Mouse (Mus musculus) hindbrain, embryonic 15.5 days (tissue): ENCODE results near the gene Lrch1. TPM values are rescaled to one million over a fixed set of nuclear protein-coding genes. Genes with fewer than 3 reads are reported as not detected.

ENCODE experiments used
- ATAC-seq: fragments of 200-750 bp; cut with Nextera tagmentation; 2 replicates; pipeline ENCODE4 v1.8.0; 2017; ENCODE audit warnings: low read depth, moderate number of reproducible peaks, moderate TSS enrichment; ENCODE audit not compliant: low FRiP score
- H3K27ac ChIP-seq: fragments of 300-500 bp; sonication (generic); replicated peaks from 2 replicates; pipeline ENCODE4 v1.5.1; 2015; ENCODE audit warnings: mild to moderate bottlenecking, inconsistent platforms
- H3K27me3 ChIP-seq: fragments of 300-500 bp; sonication (generic); 2 replicates; pipeline ENCODE4 v1.6.1; 2015; ENCODE audit warnings: control low read depth, inconsistent platforms
- H3K36me3 ChIP-seq: fragments of 300-500 bp; sonication (generic); 2 replicates; pipeline ENCODE4 v1.6.1; 2015; ENCODE audit warnings: control low read depth, inconsistent platforms
- H3K4me1 ChIP-seq: fragments of 300-500 bp; sonication (generic); replicated peaks from 2 replicates; pipeline ENCODE4 v1.6.1; 2015; ENCODE audit warnings: control low read depth, inconsistent platforms
- H3K4me2 ChIP-seq: fragments of 300-500 bp; sonication (generic); 2 replicates; pipeline ENCODE4 v1.6.1; 2015; ENCODE audit warnings: moderate library complexity, mild to moderate bottlenecking, inconsistent platforms
- H3K4me3 ChIP-seq: fragments of 300-500 bp; sonication (generic); 2 replicates; pipeline ENCODE4 v1.5.1; 2015; ENCODE audit warnings: mild to moderate bottlenecking, inconsistent platforms
- H3K9ac ChIP-seq: fragments of 300-500 bp; sonication (generic); 2 replicates; pipeline ENCODE4 v1.6.1; 2015; ENCODE audit warnings: inconsistent platforms
- H3K9me3 ChIP-seq: fragments of 300-500 bp; sonication (generic); 2 replicates; pipeline ENCODE4 v1.6.1; 2016; ENCODE audit warnings: control low read depth, inconsistent platforms
- WGBS: fragments of 180-500 bp; shearing (Covaris S2); methylation state at CpG from one replicate; pipeline ENCODE4 v1.1.7; 2015; 5-methylcytosine and 5-hydroxymethylcytosine counted together
- polyA plus RNA-seq: library from polyadenylated mRNA; unstranded; fragments of >200 nt; fragmentation: Nextera tagmentation; extraction: Ambion mirVana; gene quantifications from 2 replicates; pipeline ENCODE4 v1.2.1, GENCODE M21; 2015

Lrch1 gene
- polyA plus RNA-seq, result 17.4 and 20.2 TPM in 2 replicates

DNA sequence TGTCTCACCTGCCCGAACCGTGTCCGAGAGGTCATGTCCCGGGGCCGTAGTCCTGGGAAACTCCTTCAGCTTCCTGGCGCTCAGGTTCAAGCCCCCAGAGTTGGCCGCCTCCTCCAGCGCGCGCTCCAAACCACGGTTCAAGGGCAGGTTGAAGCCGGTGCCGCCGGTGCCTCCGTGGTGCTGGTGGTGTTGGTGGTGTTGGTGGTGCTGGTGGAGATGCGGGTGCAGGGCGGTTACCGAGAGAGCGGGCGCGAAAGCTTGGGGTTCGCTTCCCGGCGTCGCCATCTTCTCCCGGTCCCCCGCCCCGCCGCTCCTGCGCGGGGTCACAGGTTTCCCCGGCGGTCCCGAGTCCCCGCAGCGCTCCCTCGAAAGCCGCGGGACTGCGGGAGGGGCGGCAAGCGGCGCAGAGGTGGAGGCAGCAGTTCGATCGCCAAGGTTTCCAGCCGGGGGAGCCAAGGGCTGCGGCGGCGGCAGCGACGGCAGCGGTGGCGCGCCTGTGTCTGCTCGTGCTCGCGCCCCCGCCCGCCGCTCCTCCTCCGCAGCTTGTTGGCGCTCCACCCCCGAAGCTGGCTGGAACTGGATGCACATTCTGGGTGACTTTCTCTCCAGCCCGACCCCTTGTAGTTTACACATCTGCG, at the start of gene Lrch1:
TSS of gene Lrch1 (minus strand) at position 501 of the 638 bp plus-strand sequence.
- Histone ChIP-seq H3K27ac (peak within 1 kb of the TSS; percentile 96), H3K36me3 (no peaks in the 10 kb centered on the region), H3K9me3 (no peaks in the 10 kb centered on the region), H3K4me3 (peak within 1 kb of the TSS; percentile 92), H3K9ac (peak within 1 kb of the TSS; percentile 94), H3K4me2 (peak within 1 kb of the TSS; percentile 75), H3K27me3 (no peaks in the 10 kb centered on the region), H3K4me1 (peaks cover 29% of the 10 kb centered on the region)
- peak; percentile 80 for ATAC-seq
- WGBS, result under 1% methylated on average over 64 of the region's 65 CpGs

- no peaks in the 10 kb centered on the region for H3K9me3 ChIP-seq
- H3K4me2 ChIP-seq, result no peak overlapping the region
- no peaks in the 10 kb centered on the region for H3K4me1 ChIP-seq
- ATAC-seq, result no peak
- 88% methylated on average over 2 of the region's 2 CpGs for WGBS
- H3K36me3 ChIP-seq, result no peaks in the 10 kb centered on the region
- no peaks in the 10 kb centered on the region for H3K27me3 ChIP-seq
- H3K9ac ChIP-seq, result no peak overlapping the region
- no peak overlapping the region for H3K27ac ChIP-seq
- H3K4me3 ChIP-seq, result no peak overlapping the region
Observed at GRCm38 (mm10) chr14:74997041-74997440, 49.4 kb upstream of the Lrch1 start.

DNA sequence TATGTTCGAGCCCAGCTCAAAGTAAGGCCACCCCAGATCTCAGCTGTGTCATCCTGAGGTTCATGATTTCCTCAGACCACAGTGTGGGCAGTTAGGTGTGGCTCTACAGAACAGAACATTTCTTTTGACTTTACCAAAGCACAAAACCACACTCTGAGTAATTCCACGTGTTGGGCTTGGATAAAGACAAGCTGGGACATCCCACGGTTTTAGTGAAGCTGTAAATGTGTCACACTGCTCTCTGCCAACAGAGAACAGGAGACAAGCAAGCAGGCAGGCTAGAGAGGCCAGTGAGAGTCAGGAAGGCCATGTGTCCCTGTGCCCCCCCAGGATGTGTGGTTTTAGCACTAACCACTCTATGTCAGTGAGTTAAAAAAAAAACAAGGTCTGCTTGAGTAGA, 48.9 kb upstream of the Lrch1 start:
- no peak overlapping the region for H3K27ac ChIP-seq
- no peaks in the 10 kb centered on the region for H3K4me1 ChIP-seq
- 63% methylated on average over 3 of the region's 3 CpGs for WGBS
- H3K4me2 ChIP-seq, result no peak overlapping the region
- no peak for ATAC-seq
- H3K9me3 ChIP-seq, result no peaks in the 10 kb centered on the region
- H3K4me3 ChIP-seq, result no peak overlapping the region
- H3K27me3 ChIP-seq, result no peaks in the 10 kb centered on the region
- H3K36me3 ChIP-seq, result no peaks in the 10 kb centered on the region
- H3K9ac ChIP-seq, result no peak overlapping the region

DNA sequence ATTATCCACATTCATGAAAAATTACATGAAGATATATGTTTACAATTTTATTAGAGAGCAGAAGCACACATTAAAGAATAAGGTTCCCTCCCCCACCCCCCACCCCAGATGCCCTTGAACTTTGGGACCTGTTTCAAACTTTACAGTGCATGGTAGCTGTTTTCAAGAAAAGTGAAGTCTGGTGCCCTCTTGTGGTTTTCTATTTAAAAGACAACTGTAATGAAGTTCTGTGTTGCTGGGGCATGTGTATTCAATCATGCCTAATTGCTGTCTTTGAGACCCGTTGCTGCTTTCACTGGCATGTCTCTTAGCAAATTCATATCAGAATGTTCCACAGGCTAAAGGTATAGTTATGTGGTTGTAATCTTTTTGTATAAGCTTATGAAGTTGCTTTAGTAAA, 42.8 kb upstream of the Lrch1 start:
- Histone ChIP-seq H3K4me1 (no peaks in the 10 kb centered on the region), H3K27me3 (no peaks in the 10 kb centered on the region), H3K4me3 (no peak overlapping the region), H3K27ac (no peak overlapping the region), H3K9me3 (no peaks in the 10 kb centered on the region), H3K36me3 (no peaks in the 10 kb centered on the region), H3K9ac (no peak overlapping the region), H3K4me2 (no peak overlapping the region)
- no peak for ATAC-seq
- WGBS, result 3% methylated on average over 1 of the region's 1 CpGs

- Histone ChIP-seq H3K27ac (no peak overlapping the region), H3K27me3 (no peaks in the 10 kb centered on the region), H3K9me3 (no peaks in the 10 kb centered on the region), H3K9ac (no peak overlapping the region), H3K4me1 (no peaks in the 10 kb centered on the region), H3K4me2 (no peak overlapping the region), H3K4me3 (no peak overlapping the region), H3K36me3 (no peaks in the 10 kb centered on the region)
- WGBS, result 89% methylated on average over 4 of the region's 4 CpGs
- ATAC-seq, result no peak
Observed at GRCm38 (mm10) chr14:74989909-74990308, 42.2 kb upstream of the Lrch1 start.

DNA sequence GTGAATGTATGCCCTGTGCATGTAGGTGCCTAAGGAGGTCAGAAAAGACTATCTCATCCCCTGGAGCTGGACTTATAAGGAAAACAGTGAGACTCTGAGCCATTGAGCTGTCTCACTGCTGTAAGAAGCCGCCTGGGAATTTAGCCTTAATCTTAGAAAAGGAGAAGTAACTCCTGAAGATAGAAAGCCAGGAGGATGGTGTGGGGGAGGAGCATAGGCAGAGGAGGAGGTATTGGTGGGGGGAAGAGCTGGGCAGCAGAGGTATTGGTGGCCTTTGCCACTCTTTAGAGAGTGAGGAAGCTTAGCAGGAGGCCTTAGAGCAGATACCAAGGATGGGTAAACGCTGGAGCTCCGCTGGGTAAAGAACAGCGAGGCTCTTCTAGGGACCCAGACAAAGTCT, 41.6 kb upstream of the Lrch1 start:
- WGBS, result 46% methylated on average over 4 of the region's 4 CpGs
- ATAC-seq, result no peak
- H3K4me2 ChIP-seq, result no peak overlapping the region
- no peaks in the 10 kb centered on the region for H3K27me3 ChIP-seq
- H3K4me1 ChIP-seq, result no peaks in the 10 kb centered on the region
- H3K36me3 ChIP-seq, result no peaks in the 10 kb centered on the region
- H3K9ac ChIP-seq, result no peak overlapping the region
- H3K27ac ChIP-seq, result no peak overlapping the region
- H3K9me3 ChIP-seq, result no peaks in the 10 kb centered on the region
- H3K4me3 ChIP-seq, result no peak overlapping the region

DNA sequence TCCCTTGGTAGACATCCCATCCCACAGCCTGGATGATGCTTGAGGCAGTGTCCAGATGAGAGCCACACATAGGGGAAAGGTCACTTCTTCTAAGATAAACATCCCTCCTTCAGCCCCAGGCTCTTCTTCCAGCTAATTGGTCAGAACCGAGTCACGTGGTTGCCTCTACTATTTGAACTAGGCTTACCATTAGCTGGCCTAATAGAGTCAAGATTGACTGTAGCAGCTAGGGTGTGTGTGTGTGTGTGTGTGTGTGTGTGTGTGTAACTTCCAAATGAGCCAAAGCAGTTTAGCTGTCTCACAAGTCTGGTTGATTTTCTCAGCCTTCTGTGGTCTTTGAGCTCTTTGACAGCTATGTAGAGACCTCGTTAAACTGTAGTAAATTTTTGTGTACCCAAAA, 38.9 kb upstream of the Lrch1 start:
- no peak overlapping the region for H3K4me3 ChIP-seq
- no peaks in the 10 kb centered on the region for H3K4me1 ChIP-seq
- 78% methylated on average over 3 of the region's 3 CpGs for WGBS
- no peak overlapping the region for H3K27ac ChIP-seq
- H3K9me3 ChIP-seq, result no peaks in the 10 kb centered on the region
- ATAC-seq, result no peak
- no peaks in the 10 kb centered on the region for H3K27me3 ChIP-seq
- H3K36me3 ChIP-seq, result no peaks in the 10 kb centered on the region
- H3K4me2 ChIP-seq, result no peak overlapping the region
- H3K9ac ChIP-seq, result no peak overlapping the region

DNA sequence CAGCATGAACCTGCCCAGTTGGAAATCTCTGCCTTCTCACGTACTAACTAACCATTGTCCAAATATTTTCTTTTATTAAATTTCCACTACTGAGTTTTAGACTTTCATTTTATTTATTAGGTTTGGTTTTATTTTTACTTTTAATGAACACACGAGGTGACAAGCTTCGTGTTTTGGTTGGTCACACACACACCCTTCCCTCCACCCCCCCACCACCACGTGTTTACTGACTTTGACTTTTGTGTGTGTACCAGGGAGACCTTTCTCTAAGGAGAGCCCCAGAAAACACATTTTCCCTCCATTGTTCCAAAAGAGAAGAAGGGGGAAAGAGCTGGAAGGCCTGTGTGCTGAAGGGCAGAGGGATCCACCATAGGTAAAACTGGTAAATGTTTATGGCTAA, 38.0 kb upstream of the Lrch1 start:
- no peak for ATAC-seq
- no peak overlapping the region for H3K4me3 ChIP-seq
- 56% methylated on average over 4 of the region's 4 CpGs for WGBS

GRCm38 (mm10) chr14:74984817-74985391, 37.2 kb upstream of the Lrch1 start:
- no peaks in the 10 kb centered on the region for H3K9me3 ChIP-seq
- no peaks in the 10 kb centered on the region for H3K36me3 ChIP-seq
- H3K4me3 ChIP-seq, result no peak overlapping the region
- no peaks in the 10 kb centered on the region for H3K4me1 ChIP-seq
- no peak overlapping the region for H3K27ac ChIP-seq
- no peaks in the 10 kb centered on the region for H3K27me3 ChIP-seq
- H3K4me2 ChIP-seq, result no peak overlapping the region
- H3K9ac ChIP-seq, result no peak overlapping the region
- ATAC-seq, result no peak
- 79% methylated on average over 7 of the region's 7 CpGs for WGBS

More for the DNA sequence above, 38.0 kb upstream of the Lrch1 start:
- Histone ChIP-seq H3K9ac (no peak overlapping the region), H3K4me1 (no peaks in the 10 kb centered on the region), H3K9me3 (no peaks in the 10 kb centered on the region), H3K4me2 (no peak overlapping the region), H3K27ac (no peak overlapping the region), H3K36me3 (no peaks in the 10 kb centered on the region), H3K27me3 (no peaks in the 10 kb centered on the region)

DNA sequence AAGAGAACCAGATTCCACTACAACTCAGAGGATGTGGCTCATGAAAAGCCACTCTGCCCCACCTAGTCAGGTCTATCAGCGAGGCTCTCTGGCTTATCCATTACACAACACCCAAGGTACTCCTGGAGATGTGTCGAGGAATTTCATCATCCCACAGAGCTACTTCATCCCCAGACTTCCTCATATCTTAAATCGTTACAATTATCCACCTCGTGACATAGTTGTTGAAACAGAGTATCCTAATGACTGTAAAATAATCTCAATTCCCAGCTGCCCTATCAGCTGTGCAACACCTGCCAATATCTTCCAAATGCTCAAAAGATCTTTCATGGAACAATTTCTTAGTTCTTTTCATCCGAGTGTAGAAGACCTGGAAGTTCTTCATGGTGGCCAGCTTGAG, 35.4 kb upstream of the Lrch1 start:
- no peak overlapping the region for H3K4me2 ChIP-seq
- H3K9me3 ChIP-seq, result no peaks in the 10 kb centered on the region
- H3K4me1 ChIP-seq, result no peaks in the 10 kb centered on the region
- no peak overlapping the region for H3K27ac ChIP-seq
- ATAC-seq, result no peak
- WGBS, result 89% methylated on average over 5 of the region's 5 CpGs
- no peaks in the 10 kb centered on the region for H3K27me3 ChIP-seq
- no peak overlapping the region for H3K4me3 ChIP-seq
- H3K9ac ChIP-seq, result no peak overlapping the region
- no peaks in the 10 kb centered on the region for H3K36me3 ChIP-seq

DNA sequence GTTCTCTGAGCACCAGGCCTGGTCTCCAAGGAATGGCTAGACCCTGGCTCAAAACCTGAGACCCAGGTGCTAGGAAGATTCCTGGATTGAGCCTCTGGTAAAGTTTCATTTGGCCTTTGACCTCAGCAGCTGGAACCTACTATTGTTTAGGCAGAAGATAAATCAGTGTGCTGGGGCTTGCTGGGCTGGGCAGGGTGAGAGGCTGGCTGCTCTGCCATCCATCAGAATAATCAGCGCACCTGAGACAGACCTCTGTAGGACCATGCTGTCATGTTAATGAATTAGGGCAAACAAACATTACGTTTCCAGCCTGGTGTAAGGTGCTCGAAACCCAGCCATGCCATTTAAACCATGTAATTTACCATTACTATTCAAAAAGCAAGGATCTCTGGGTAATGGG, 33.3 kb upstream of the Lrch1 start:
- no peak overlapping the region for H3K27ac ChIP-seq
- H3K4me1 ChIP-seq, result no peaks in the 10 kb centered on the region
- no peak for ATAC-seq
- H3K9me3 ChIP-seq, result no peaks in the 10 kb centered on the region
- H3K9ac ChIP-seq, result no peak overlapping the region
- no peaks in the 10 kb centered on the region for H3K36me3 ChIP-seq
- WGBS, result 39% methylated on average over 3 of the region's 3 CpGs
- no peak overlapping the region for H3K4me3 ChIP-seq
- H3K27me3 ChIP-seq, result no peaks in the 10 kb centered on the region
- H3K4me2 ChIP-seq, result no peak overlapping the region

- Histone ChIP-seq H3K4me2 (no peak overlapping the region), H3K36me3 (no peaks in the 10 kb centered on the region), H3K4me1 (no peaks in the 10 kb centered on the region), H3K9ac (no peak overlapping the region), H3K9me3 (no peaks in the 10 kb centered on the region), H3K4me3 (no peak overlapping the region), H3K27ac (no peak overlapping the region), H3K27me3 (no peaks in the 10 kb centered on the region)
- ATAC-seq, result no peak
- 76% methylated on average over 6 of the region's 6 CpGs for WGBS
Observed at GRCm38 (mm10) chr14:74976972-74977371, 29.3 kb upstream of the Lrch1 start.

- Histone ChIP-seq H3K27ac (no peak overlapping the region), H3K36me3 (no peaks in the 10 kb centered on the region), H3K9me3 (no peaks in the 10 kb centered on the region), H3K27me3 (no peaks in the 10 kb centered on the region), H3K4me3 (no peak overlapping the region), H3K4me1 (no peaks in the 10 kb centered on the region), H3K4me2 (no peak overlapping the region), H3K9ac (no peak overlapping the region)
- ATAC-seq, result no peak
- 68% methylated on average over 10 of the region's 10 CpGs for WGBS
Observed at GRCm38 (mm10) chr14:74974136-74974651, 26.5 kb upstream of the Lrch1 start.
